Mouse (Mus musculus) cerebellum, adult 9-11 months (tissue): ENCODE measurements around the gene Nrxn2.
A peak's percentile ranks its signal among the peaks of the same experiment; 100 is the strongest.

Source experiments
- DNase-seq: peaks from one replicate; pipeline ENCODE4 v3.0.0; 2022

The Nrxn2 gene

DNA sequence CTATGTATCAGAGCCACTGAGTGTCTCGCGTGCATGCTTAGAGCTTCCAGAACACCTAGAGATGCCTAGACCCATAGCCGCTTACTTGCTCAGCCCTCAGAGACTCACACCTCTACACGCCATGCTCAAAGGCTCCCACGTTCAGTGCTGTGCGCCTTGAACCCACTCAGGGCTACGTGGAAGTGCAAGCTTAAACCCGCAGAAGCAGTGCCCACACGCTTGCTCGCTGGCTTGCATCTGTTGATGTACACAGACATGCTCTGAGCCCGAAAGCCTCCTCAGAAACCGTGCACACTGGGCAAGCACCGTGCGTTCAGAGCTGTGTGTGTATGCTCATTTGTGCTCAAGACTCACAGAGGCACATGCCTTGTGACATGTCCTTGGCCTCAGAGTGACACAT lies 103.8 kb downstream of the Nrxn2 start:
- no peak for DNase-seq

DNA sequence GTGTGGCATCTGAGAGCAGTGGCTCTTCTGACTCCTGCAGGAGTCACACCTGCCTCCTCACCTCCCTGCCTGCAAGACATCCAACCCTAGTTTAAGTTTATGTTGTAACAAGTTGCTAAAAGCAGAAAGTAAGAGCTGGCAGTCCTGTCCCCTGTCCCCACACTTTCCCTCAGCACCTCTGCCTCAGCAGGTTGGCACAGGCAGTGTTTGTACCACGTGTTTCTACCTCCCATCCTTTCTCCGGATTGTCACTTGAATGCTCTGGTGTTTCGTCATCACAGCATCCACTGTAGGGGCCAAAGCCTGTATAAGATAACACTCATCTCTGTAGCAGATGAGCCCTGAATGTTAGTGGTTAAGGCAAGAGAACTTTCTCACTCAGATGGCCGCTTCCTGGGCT lies 106.5 kb downstream of the Nrxn2 start:
- no peak for DNase-seq

DNA sequence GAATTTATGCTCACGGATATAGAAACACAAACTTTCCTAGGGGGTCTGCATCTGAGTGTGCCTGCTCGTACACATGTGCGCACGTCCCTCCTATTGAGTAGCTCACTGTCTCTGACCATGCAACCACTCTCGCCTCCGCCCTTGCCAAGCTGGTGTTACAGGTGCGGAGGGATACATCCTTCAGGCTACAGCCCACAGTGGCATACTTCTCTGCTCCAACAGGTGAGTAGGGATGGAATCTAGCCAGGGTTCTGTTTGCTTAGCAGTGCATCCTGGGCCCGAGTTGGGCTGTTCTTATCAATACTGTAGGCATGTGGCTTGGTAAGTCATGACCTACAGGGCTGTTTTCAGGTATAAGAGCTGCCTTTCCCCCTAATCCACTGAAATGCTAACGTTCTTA lies 107.5 kb downstream of the Nrxn2 start:
- peak; percentile 69 for DNase-seq

- peak; percentile 94 for DNase-seq
These were observed 108.9 kb downstream of the Nrxn2 start for GRCm38 (mm10) chr19:6527439-6527838.

DNA sequence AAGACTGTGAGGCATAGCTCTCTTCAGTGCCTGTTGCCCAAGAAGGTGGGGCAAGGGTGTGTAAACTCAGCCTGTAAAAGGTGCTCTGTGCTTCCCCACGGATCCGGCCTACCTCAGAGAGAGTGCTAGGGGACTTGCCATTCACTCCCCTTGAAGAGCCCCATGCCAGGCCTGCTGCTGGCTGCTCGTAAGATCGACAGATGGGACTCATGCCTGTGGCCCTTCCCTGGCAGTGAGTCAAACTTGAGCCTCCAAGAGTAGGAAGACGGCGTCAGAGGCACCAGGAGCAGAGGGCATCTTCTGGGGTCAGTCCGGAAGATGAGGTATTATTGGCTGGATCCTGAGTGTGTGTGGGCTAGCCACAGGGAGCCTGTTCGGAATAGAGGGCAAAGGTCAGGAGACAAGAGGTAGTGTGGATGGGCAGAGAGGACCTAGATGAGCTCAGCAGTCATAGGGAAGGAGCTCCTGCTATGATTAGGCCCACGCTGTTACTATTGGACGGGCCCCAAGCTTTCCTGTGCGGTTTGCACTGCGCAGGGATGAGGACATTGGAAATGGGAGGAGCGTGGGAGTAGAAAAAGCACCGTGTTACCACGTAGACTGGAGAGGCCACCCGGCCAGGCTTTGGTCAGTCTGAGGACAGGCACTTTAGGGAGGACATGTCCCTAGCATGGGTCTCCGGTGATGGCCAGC lies 109.5 kb downstream of the Nrxn2 start:
- DNase-seq, result peak; percentile 97

- DNase-seq, result no peak
These were observed 110.9 kb downstream of the Nrxn2 start for GRCm38 (mm10) chr19:6529265-6529985.

- DNase-seq, result no peak
These were observed 111.8 kb downstream of the Nrxn2 start for GRCm38 (mm10) chr19:6530359-6530758.

- no peak for DNase-seq
These were observed 112.6 kb downstream of the Nrxn2 start for GRCm38 (mm10) chr19:6531011-6531631.

GRCm38 (mm10) chr19:6531832-6532471 lies 113.4 kb downstream of the Nrxn2 start:
- DNase-seq, result no peak

- no peak for DNase-seq
These were observed 114.1 kb downstream of the Nrxn2 start for GRCm38 (mm10) chr19:6532656-6533055.

DNA sequence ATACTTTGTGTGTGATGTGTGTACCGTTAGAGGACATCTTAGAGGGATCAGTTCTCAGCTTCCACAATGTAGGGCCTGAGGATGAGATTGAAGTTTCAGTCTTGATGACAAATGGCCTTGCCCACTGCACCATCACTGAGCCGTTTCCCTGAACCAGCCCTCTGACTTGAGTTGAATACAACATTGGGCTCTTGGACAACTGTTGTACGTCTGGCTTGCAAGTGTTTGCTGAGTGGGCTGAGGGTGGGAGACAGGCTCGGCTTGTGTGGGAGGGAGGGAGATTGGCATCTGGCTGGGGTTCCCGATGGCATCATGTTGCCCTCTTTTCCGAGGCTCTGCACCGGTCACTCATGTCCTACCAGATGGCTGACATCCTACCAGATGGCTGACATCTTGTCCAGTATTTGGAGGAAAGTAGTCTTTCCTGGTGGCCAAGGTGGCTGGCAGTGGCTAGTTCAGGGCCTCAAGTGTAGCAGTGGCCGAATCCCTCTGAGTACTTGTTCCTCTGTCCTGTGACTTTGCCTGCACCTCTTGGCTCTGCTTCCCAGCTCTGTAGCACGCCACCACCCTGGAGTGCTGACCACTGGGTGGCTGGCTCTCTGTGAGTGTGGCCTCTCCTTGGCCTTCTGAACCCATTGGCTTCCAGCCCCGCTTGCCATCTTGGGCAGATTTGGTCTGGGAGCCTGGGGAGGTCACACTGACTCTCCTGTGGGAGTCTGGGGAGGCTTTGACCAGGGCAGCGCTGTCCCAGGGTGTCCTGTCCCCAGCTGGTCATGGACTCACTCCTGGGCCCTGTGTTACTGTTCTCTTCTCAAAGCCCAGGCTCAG lies 115.0 kb downstream of the Nrxn2 start:
- peak; percentile 88 for DNase-seq

DNA sequence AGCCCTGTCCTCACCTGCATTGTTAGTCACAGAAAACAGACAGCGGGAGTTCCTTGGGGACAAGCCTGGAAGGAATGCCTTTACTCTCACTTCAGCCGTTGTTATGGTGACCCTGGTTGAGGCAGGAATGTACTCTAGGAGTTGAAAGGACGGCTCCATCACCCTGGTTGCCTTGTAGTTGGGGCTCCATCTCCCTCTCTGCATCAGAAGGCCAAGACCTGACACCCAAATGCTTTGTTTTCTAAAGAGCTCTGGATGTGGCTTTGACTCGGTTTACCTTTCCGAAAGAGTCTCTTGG lies 115.5 kb downstream of the Nrxn2 start:
- DNase-seq, result no peak

DNA sequence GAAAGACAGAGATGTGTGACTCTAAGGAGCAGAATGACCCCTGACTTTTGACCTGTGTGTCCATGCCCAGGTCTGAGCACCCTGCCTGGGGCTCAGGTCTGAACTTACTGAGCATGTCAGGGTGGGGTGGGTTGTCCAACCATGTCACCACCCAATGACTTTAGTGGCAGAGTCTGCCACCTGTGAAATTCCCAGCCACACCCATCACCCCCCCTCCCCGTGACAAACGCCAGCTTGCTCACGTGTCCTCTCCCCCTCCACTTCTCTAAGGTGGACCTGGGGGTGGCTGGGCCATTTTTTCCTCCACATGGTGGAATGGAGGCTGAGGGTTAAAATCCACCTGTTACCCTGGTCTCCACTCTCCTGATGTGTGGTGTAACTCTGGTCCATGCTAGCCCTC lies 117.7 kb downstream of the Nrxn2 start:
- peak; percentile 63 for DNase-seq

DNA sequence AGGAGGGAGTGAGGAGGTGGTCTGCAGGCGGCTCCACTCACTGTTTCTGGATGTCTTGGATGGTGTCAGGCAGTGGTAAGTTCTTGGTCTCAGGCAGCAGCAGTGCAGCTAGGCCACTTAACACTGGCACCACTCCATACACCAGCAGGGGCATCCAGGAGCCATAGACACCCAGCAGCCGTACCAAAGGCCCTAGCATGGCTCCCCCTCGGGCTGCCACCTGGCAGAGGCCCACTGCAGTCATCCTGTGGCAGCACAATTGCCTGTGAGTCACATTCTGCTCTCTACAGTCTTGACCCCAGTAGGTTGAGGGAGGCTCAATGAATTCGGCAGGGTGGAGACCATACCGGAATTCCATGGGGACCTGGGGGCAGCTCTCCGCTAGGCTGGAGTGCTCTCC lies 118.2 kb downstream of the Nrxn2 start:
- peak; percentile 81 for DNase-seq

- peak; percentile 79 for DNase-seq
These were observed 119.0 kb downstream of the Nrxn2 start for GRCm38 (mm10) chr19:6537526-6537925.

GRCm38 (mm10) chr19:6538546-6538945 lies 120.0 kb downstream of the Nrxn2 start:
- peak; percentile 65 for DNase-seq

- DNase-seq, result peak; percentile 38
These were observed 121.1 kb downstream of the Nrxn2 start for GRCm38 (mm10) chr19:6539592-6539991.

GRCm38 (mm10) chr19:6540191-6540590 lies 121.7 kb downstream of the Nrxn2 start:
- peak; percentile 39 for DNase-seq

DNA sequence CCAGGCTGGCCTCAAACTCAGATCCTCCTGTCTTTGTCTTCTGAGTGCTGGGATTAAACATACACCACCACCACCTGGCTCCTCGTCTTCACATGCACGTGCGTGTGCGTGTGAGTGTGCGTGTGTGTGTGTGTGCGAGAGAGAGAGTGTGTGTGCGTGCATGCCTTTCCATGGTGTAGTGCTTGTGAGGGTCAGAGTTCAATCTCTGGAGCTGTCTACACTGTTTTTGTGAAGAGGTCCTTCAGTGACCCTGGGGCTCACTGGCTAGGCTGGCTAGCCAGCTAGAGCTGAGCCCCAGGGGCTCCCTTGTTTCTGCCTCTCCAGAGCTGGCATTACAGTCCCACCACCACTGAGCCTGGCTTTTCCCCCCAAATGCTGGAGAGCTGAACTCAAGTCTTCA lies 123.0 kb downstream of the Nrxn2 start:
- no peak for DNase-seq

DNA sequence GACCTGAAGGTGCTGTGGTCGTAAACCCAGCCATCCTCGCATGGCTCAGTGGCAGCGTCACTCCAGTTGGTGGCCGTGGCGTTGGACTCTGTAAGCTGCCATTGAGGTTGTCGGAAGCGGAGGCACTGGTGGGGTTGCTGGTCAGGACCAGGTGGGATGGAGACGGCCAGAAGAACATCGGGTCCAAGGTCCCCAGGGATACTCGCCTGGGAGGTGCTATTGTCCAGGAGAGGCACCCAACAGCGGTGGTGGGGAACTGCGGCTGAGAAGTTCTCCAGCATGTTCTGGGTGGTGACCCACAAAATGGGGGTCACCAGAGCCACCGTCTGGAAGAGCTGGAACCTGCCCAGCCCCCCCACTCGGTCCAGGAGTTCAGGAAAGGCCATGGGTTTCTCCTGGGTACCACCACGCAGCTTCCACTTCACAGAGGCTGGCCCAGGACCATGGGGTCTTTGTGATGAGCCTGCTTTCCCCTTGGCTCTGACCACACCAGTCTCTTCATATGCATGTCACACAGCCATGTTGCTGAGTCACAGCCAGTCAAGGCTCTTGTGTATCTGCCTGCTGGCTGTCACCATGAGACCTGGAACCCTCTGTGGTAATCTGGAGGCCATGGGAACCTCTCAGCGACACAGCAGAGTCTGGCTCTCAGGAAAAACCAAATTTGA lies 124.0 kb downstream of the Nrxn2 start, which contains the start of gene Slc22a12:
TSS of gene Slc22a12 (minus strand) at position 666 of the 668 bp plus-strand sequence.
- DNase-seq, result no peak

- peak; percentile 22 for DNase-seq
These were observed 124.5 kb downstream of the Nrxn2 start for GRCm38 (mm10) chr19:6543035-6543383.

DNA sequence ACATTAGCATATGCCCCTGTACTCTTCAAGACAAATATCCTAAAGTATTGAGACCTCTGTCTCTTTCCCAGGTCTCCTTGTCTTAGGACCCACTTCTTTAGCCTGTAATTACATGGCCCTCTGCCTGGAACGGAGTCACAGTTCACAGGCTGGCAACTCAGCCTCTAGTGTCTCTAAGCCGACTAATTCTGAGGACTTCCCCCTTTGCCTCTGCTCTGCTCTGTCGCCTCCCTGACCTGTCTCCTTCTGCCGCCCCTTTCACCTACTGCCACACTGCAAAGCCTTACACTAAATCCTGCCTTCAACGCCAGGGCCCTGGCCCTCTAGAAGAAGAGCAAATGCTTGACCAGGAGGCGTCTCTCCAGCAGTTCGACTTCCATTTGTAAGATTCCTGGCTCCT lies 125.0 kb downstream of the Nrxn2 start:
- DNase-seq, result no peak
